Mouse (Mus musculus) embryo, embryonic 11.5 days (tissue): ENCODE measurements at regions not wholly inside any gene's neighbourhood (a gene's known extent, or its start where the extent isn't known, plus 50 kb on each side); places are given as distances from the start of the nearest gene placed in this dataset.

Source experiments
- DNase-seq: peaks from one replicate; pipeline ENCODE4 v3.0.0-alpha.2; 2012; ENCODE audit warnings: low read depth, low spot score

DNA sequence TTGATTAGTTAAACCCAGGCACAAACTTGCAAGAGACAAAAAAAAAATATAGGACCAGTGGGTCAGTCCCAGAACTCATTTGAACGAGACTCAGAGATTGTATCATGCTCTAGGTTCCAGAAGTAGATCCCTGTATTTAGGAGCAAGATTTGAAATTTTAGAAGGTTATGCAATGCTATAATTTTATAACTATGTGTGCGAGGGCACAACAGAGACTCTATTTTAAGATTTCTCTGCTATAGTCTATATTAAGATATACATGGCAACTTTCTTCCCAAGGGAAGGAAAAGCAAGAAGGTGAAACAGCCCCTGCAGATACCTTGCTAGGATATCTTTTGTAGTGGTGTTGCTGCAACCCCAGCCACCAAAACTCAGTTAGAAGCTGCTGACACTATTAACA, 55.7 kb downstream of the Otor start:
- no peak for DNase-seq

DNA sequence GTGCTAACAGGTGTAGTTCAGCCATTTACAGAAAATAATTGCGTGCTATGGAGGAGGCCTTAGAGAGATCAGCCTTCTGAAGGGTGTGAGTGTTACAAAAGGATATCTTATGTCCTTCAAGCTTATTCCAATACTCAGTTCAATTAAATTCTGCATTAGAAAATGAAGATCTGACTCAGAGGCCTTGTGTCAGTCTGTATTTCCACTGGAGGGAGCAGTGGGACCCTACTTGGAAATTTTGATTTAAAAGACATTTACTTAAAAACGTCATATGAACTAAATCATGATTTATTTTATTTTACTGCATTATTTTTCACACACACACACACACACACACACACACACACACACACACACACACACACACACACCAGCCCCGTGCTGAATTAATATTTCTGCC, 70.9 kb downstream of the Otor start:
- DNase-seq = no peak

DNA sequence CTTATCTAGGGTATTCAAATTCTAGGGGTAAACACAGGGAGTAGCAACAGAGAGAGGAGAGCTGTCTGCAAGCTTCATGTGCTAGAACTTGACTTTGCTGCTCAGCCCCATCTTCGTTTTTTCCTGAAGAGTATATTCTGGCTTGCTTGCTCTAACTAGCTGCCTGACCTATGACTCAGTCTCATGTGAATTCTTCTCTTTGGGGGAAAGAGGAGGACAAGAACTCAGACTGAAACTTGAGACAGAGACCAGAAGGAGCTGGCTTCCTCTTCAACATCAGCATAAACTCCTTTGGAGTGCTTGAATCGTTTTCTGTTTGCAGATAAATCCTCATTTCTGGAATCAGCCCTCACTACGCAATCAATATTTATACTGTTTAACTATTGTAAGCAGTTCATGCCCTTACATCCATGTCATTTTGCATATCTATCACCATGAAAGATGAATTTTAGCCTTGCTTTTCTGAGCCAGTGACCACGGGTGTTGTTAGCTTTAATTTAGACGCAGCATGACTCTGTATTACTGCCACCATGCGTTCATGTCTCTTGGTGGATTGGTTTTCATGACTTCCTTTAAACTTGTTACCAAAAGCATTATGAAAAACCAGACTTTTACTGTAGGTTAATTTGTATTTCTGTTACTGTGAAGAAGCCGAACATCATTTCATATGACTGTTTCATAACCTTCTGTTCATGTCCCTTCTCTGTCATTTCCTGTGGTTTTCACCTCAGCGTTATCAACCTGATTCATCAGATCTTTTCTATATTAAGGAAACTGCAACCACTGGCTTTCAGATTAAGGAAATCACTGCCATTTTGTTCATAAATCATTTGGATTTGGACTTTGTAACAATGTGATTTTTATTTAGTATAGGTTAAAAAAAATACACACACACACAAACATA, 86.1 kb downstream of the Otor start:
- DNase-seq = no peak

DNA sequence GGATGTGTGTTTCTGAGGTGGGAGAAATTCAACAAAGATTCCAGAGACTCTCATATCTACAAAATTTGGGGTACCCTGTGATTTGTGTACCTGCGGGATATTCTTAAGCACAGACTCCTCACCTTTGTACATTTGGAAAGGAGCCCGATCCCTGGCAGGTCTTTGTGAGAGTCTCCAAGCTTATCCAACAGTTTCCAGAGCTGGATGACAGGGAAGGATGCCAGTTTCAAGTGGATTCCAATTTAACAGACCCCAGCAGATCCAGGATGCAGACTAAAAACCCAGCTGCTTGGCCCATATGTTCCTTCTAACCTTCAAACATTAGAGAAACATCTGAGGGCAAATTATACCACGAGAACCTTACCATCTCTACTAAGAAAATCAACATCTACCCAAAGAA, 88.5 kb downstream of the Otor start:
- no peak for DNase-seq

DNA sequence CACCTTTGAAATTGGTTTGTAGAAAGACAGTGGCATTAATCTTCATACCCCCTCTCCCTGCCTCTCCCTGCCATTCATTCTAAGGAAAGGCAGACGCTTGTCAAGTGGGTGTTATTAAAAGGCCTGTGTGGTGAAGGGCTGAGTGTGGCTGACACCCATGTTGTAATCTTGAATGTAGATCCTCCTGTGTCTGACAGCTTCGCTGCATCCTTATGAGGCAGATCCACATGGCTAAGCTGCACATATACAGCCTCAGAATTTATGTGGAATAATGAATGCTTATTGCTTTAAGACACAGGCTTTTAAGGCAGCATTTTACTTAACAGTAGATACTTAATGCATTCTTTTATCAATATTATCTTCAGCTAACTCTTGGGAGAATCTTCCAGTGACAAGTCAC, 92.4 kb downstream of the Otor start:
- no peak for DNase-seq

DNA sequence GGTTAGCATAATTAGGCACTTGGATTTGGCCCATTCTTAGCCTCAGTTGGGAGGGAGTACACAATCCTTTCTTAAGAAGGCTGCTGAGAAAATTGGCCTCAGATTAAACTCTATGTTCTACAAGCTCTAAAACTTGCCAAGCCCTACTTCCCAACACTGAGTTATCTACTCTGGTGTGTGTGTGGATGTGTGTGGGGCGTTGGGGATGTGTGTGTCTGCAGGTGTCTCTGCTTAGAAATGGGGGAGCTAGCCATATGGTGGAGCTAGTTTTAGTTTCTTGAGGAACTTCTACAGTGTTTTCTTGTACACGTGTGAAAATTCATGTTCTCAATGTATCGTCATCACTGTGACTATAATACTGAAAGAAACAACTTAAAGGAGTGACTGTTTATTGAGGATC, 106.3 kb downstream of the Otor start:
- DNase-seq = no peak

DNA sequence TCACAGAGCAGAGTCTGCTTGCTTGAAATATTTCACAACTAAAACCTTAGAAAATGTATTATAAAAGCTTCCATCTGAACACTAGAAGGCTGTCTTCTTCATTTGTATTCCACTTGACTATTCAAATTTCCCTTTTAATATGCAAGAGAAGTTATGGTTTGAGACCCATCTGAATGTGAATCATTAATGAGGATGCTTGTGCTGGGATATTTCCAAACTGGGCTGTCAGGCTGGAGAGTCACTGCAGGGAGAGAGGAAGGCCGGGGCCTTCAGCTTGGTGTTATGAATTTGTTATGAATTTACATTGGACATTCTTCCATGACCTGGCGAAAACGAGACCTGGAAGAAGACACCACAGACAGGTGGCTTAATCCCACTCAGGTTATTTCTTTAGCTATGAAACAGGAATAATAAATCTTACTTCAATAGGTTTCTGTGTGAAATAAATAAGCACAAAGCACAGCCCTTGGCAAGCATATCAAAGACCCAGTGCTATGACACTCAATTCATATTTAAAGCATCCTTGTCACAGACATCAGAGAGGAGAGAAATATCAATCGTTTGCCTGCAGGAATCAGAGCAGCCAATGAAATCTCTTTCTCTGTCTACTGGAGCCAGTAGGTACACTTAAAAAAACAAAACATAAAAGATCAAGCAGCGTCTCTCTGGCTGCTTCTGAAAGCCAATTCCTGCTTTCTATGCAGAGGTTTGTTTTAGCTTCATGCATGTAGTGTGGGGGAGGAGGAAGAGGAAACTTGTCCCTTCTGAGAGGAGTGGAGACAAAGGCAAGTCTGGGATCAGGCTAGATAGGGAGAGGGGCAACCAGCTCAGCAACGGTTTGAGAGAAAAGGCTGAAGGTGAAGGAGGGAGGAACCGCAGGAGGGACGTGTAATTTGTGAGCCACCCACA, 114.2 kb downstream of the Otor start:
- DNase-seq = no peak

DNA sequence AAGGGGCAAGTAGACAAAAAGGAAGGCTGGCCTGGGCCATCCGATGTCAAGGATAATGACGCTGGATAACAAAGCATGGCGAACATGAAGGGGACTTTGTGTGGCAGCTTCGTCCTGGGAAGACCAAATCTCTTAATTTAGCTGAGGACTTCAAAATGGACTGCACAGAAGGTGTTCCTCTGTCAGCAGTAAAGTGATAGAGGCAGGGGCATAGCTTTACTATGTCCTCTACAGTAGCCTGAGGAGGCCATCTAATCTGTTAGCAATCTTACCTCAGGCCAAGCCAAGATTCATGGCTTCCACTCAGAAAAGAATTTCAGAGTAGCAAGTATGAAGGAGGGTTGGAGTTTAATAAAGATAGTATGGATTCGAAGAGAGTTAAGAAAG, 114.9 kb downstream of the Otor start:
- DNase-seq = no peak

DNA sequence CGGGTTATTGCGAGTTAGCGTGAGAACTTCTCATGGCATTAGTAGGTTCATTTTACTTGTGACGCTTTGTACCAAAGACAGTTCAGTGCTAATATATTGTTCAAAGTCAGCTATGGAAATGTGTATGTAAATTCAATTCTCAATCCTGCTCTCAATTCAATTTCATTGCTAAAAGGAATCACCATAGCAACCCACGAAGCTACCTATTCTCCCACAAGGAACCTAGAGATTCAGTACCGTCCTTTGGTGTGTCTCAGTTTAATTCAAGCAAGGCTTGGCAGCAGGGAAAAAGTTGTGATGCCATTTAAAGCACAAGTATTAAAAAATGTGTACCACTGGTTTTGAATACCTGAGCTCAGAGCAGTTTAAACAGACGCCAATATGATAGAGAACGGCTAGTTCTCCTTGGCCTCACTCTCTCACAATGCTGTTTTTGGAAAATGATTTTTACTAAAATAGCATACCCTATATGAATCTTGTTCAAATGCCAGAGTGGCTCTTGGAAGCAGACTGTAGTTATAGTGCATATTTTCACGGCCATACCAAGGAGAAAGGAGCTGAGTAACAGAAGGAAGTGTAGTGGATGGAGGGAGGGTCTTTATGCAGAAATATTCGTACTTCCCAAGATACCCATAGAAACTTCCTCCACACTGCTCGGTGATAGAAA, 121.4 kb downstream of the Otor start:
- DNase-seq = no peak

DNA sequence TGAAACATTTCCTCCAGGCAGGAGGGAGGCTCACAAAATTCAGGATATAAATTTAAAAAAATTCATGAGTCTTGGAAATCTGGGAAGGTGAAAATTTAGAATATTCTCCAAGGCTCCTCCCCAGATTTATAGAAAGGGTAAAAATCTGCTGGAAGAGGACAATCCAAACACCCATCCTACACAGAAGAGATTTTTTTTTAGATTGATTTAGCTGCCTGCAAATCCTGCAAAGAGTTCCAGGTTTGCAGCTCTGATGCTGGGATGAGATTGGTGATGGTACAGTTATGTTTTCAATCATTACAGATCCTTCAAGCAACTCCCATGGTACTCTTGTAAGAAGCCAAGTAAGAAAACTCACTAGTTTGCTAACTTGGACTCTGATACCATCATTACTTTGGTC, 127.8 kb downstream of the Otor start:
- no peak for DNase-seq

DNA sequence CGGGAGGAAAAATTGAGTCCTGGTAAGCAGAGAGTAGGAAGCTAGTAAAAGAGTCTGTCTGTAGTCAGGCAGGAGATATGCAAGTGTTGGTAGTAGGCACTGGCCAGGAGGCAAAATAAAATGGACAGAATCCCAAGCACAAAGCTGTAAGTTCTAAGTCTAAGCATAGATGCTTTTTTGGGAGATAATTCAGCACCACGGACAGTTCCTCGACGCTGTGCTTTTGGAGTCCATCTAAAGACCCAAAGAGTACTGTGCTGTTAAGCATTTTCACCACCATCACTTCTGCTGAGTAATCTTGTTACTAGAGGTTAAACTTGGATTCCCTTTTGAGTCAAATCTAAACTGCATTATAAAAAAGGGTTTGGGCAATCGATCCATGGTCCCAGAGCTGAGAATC, 128.9 kb downstream of the Otor start:
- peak; percentile 54 for DNase-seq

DNA sequence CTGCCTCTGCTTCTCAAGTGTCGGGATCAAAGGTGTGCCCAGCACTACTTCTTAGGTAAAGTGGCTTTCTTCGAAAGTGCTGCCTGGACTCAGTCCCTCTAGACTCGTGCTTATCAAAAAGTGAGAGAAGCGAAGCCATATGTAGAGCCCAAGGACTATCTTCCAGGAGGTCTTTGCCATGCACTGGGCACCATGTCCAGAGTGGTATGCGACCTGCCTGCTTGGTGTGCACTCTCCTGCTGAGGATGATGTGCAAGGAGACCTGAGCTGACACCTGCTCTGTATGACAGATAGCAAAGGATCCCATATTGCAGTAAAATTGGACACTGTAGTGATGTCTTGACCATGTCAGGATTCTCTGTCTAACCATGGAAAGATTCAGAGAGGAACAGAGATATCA, 139.0 kb downstream of the Otor start:
- no peak for DNase-seq

DNA sequence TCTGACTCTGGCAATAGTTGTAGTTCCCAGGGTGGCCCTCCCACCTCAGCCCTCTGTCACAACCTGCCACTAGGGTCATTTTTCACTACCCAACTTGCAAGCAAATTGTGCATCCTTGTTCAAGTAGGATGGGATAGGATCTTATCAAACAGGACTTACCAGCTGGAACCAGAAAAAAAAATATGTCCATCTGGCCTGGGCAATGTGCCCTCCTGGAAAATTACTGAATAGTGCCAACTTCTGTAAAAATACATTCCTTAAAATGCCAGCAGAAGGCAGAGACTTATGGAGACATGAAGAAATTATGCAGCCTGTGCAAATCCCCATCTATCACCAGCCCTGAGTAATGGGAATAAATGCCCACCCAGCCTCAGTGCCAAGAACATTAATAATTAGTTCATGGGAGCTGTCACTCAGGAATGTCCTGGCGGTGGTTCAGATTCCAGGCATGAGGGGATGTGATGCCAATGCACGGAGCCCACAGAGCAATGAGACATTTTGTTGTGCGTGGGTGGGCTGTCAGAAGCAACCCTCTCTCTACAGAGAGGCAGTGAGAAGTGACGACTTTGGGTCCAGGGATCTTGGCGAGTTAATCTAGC, 139.6 kb downstream of the Otor start:
- DNase-seq = no peak

DNA sequence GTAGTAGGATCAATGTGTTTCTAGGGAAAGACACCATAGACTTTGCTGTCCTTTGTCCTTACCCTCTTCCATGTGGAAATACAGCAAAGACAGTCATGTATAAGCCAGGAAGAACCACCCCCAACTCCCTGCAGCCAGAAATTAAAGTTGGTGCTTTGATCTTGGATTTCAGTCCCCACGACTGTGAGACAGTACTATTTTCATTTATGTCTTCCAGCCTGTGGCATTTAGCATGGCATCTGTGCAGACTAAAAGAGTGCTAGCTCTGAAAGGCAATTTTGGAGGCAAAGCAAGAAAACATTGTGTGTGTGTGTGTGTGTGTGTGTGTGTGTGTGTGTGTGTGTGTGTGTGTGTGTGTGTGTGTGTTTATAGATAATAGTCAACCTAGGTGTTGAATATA, 144.1 kb downstream of the Otor start:
- DNase-seq = no peak

DNA sequence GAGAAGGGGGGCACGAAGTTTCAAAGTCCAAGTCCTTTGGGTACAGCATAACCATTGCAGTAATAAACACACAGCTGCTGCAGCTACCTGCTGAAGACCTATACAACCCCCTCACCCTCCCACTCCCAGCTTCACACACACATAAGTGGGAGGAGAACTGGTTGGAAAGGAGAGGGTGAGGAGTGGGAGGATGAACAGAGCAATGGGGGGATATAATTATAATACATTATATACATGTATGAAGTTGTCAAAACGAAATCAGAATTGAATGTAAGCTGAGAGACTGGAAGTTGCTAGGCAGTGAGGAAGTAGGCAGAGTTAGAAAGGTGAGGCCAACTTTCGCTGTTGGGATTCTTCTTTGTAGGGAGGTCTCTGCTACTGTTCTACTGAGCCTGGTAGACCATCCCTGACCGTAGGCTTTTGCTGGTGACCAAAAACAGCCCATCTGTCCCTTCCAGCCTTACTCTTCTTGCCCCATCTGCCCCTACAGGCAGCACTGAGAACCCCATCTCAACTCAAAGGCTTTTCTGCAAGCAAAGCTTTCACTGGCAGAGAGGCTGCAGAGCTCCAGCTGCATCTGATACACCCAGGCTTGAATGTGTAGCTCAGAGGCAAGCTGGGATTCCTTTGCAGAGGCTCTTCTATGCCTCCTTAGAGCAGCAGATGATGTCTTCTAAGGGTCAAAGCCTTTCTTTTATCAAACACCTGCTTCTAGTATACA, 146.3 kb downstream of the Otor start:
- no peak for DNase-seq

DNA sequence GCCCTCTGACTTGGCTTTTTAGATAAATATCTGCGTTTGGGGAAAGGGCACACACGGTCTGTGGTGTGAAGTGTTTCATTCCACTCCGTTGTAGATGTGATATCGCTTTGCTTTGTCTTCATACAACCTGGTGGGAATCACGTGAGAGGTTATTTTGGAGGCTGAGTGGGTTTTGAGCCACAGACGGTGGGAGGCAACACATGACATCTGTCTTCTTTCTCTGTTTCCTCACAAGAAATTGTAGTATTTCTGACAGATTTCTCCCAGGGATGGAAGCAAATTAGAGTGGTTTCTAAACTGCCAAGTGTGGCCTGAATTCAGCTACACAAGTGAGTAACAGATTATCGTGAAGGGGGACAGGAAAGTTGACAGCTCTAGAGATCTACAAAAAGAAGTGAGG, 155.5 kb downstream of the Otor start:
- no peak for DNase-seq

DNA sequence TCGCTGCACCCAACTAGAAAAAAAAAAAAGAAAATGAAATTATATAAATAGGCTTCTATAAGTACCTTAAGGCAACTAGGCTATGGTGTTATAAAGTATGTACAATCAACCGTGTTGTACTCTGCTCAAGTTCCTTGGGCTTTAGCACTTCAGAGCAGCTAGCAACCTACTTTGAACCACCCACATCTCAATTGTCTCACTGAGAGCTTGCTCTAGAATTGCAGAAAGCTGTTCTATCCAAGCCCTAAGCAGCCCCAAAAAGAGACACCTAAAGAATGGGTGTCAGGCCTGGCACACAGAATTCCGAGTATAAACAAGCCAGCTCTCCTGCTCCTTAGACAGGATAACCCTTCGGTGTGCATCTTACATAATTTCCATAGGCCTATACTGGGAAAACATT, 162.0 kb downstream of the Otor start:
- DNase-seq = no peak

DNA sequence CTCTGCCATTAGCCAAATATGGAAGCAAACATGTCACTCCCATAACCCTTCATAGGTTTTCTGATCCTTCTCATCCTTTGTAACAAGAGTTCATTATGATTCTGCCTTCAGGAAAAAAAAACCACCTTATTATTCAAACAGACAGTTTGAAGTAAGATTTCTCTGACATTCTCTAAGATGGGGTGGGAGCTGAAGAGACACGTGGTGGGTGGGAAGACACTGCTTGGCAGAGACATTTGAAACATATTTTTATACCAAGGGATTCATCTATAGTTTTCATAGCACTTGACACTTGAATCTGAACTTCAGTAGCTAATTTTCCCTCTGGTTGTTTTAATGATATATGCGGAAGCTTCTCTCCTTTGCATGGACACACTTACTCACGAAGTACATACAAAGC, 165.5 kb downstream of the Otor start:
- no peak for DNase-seq

DNA sequence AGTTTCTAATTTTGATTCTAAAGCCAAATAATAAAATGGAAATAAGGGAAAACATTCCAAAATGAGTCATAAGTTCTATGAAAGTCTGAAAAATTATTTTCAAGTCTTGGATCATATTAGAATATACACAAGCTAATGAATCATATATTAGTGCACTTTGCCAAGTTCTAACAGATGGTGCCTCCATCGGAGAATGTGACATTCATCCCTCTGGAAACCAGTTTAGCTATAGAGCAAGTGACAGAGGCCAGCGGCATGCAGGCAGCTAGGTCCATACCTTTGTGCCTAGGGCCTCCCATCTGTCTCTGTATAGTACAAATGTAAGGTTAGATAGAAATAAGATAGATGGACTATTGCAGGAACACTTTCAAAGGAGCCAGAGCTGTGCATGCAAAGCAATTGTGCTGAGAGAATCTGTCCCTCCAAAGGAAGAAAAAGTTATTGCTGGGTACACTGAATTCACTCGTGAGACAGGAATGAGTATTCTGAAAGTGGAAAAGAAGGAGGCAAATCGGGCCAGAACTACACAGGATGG, 167.9 kb downstream of the Otor start:
- no peak for DNase-seq

DNA sequence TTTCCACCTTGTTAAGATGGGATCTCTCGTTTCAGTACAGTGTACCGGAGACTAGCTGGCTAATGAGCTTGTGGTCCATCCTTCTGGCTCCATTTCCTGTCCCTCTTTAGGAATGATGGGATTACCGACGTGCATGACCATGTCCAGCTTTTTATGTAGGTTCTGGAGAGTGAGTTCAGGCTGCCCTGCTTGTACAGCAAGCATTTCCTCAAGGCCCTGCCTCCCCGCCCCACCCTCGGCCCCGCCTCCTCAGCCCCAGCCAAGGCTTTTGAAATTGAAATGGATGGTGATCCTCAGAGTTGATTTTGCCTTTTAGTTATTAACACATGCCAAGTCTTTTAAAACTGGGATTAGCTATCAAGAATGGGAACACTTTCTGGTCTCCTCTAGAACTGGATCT, 190.8 kb downstream of the Otor start:
- no peak for DNase-seq

DNA sequence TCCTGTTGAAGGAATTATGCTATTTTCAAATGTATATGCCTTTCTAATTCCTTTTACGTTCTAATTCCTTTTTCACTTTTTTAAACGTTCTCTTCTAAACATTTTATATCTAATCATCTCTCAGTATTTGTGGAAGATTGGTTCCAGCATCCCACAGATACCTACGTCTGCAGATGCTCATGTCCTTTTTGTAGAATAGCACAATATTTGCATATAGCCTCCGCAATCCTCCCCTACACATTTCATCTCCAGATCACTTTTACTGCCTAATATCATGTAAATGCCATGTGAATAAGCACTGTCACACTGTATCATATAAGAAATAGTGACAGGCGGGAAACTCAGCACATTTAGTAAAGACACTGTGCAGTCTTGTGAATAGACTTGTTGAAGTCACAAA, 192.6 kb downstream of the Otor start:
- DNase-seq = no peak
